Mouse (Mus musculus): Measurements from ENCODE around the gene Gm20518. TPM values are rescaled to one million over a fixed set of nuclear protein-coding genes. Genes with fewer than 3 reads are reported as not detected.
A peak's percentile ranks its signal among the peaks of the same experiment; 100 is the strongest.

The Gm20518 gene
- total RNA-seq, 1 experiment: 0.22 TPM

DNA sequence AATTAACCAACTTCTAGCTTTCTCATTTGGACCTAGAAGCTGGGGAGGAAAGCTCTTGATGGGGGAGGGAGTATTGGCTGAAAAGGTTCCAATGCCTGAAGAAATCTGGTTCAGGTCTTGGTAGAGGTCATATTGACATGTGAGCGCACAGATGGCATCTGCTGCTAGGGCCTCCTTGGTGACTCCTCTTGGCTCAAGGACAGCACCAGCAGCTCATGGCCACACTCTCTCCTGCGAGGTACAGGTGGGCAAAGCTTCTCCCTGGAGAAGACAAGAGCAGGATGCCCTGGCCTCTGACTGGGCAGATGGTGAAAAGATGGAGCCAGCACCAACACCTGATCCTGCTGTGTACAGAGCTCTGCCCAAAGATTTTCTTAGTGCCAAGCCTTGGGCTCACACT is 65.0 kb downstream of the Gm20518 start:
- H3K9me3 ChIP-seq (ENCODE audit: control insufficient read depth, insufficient read depth, low read depth, low read length): no peaks in the 10 kb centered on the region
- H3K36me3 ChIP-seq (ENCODE audit: control insufficient read depth, insufficient read depth, low read length, poor library complexity, severe bottlenecking): no peaks in the 10 kb centered on the region
- no peak for DNase-seq (ENCODE audit: low read depth, low spot score)
- no peak overlapping the region for H3K27ac ChIP-seq (ENCODE audit: insufficient read depth, low read depth, low read length, poor library complexity, severe bottlenecking)
- in situ Hi-C loops (cut with MboI; ENCODE audit: low sequenced_read_pairs in 2 of 2, unreplicated experiment in 2 of 2): no loop called here
- H3K4me3 ChIP-seq (ENCODE audit: insufficient read depth in 1 of 2, low read depth in 1 of 2, low read length in 2 of 2, poor library complexity in 1 of 2, severe bottlenecking in 1 of 2): no peak overlapping the region
- no peak for TF ChIP-seq MAFK (IDR thresholded peaks at IDR 0.05; ENCODE audit: insufficient read depth, low read depth, low read length)
- no peak for TF ChIP-seq CHD2 (IDR thresholded peaks at IDR 0.05; ENCODE audit: low read depth, low read length)
- TF ChIP-seq ZC3H11A (IDR thresholded peaks at IDR 0.05; ENCODE audit: borderline replicate concordance, low read depth, low read length): no peak
- no peak for TF ChIP-seq HCFC1 (IDR thresholded peaks at IDR 0.05; ENCODE audit: borderline replicate concordance, insufficient read depth, low read length)
- TF ChIP-seq ZNF384 (IDR thresholded peaks at IDR 0.05; ENCODE audit: low read depth, low read length): no peak
- H3K4me1 ChIP-seq (ENCODE audit: control insufficient read depth in 2 of 2, insufficient read depth in 2 of 2, low read length in 2 of 2, poor library complexity in 1 of 2): peaks cover 0 to 2% of the 10 kb centered on the region in 2 experiments; a peak in 1 of 4 replicates
- H3K9ac ChIP-seq (ENCODE audit: insufficient read depth, low read depth, low read length, poor library complexity, severe bottlenecking): no peak overlapping the region

DNA sequence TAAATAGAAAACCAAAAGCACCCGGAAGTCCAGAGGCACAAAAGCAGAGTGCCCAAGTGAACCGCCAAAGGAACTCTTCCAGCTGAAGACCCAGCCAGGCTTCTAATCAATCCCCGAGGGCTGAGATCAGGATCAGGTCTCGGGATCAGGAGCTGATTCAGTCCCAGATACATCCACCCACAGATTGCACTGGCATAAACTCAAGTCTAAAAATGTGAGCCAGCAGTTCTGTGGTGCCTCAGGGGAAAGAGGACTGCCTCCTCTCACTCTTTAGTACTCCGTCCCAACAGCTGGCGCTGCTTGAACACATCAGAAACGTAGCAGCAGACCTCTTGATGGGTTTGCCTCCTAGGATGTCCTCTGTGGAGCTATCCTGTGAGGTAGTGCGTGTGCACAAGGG is 74.9 kb downstream of the Gm20518 start:
- in situ Hi-C loops (cut with MboI; ENCODE audit: low sequenced_read_pairs in 2 of 2, unreplicated experiment in 2 of 2): loop anchor here in 1 of 2 experiments (25.0 kb wide), 1 partner anchor 796 kb away; the partner anchor contains the start of gene Gp1bb
- TF ChIP-seq ZNF384 (IDR thresholded peaks at IDR 0.05; ENCODE audit: low read depth, low read length) (no peak), HCFC1 (IDR thresholded peaks at IDR 0.05; ENCODE audit: borderline replicate concordance, insufficient read depth, low read length) (no peak), MAFK (IDR thresholded peaks at IDR 0.05; ENCODE audit: insufficient read depth, low read depth, low read length) (no peak)
- no peak overlapping the region for H3K4me3 ChIP-seq (ENCODE audit: insufficient read depth in 1 of 2, low read depth in 1 of 2, low read length in 2 of 2, poor library complexity in 1 of 2, severe bottlenecking in 1 of 2)
- no peak for DNase-seq (ENCODE audit: low read depth, low spot score)
- no peak overlapping the region for H3K9ac ChIP-seq (ENCODE audit: insufficient read depth, low read depth, low read length, poor library complexity, severe bottlenecking)
- no peaks in the 10 kb centered on the region for H3K9me3 ChIP-seq (ENCODE audit: control insufficient read depth, insufficient read depth, low read depth, low read length)
- peaks cover 0 to 2% of the 10 kb centered on the region in 2 experiments; a peak in 1 of 4 replicates for H3K4me1 ChIP-seq (ENCODE audit: control insufficient read depth in 2 of 2, insufficient read depth in 2 of 2, low read length in 2 of 2, poor library complexity in 1 of 2)
- H3K36me3 ChIP-seq (ENCODE audit: control insufficient read depth, insufficient read depth, low read length, poor library complexity, severe bottlenecking): no peaks in the 10 kb centered on the region
- H3K27ac ChIP-seq (ENCODE audit: insufficient read depth, low read depth, low read length, poor library complexity, severe bottlenecking): no peak overlapping the region

DNA sequence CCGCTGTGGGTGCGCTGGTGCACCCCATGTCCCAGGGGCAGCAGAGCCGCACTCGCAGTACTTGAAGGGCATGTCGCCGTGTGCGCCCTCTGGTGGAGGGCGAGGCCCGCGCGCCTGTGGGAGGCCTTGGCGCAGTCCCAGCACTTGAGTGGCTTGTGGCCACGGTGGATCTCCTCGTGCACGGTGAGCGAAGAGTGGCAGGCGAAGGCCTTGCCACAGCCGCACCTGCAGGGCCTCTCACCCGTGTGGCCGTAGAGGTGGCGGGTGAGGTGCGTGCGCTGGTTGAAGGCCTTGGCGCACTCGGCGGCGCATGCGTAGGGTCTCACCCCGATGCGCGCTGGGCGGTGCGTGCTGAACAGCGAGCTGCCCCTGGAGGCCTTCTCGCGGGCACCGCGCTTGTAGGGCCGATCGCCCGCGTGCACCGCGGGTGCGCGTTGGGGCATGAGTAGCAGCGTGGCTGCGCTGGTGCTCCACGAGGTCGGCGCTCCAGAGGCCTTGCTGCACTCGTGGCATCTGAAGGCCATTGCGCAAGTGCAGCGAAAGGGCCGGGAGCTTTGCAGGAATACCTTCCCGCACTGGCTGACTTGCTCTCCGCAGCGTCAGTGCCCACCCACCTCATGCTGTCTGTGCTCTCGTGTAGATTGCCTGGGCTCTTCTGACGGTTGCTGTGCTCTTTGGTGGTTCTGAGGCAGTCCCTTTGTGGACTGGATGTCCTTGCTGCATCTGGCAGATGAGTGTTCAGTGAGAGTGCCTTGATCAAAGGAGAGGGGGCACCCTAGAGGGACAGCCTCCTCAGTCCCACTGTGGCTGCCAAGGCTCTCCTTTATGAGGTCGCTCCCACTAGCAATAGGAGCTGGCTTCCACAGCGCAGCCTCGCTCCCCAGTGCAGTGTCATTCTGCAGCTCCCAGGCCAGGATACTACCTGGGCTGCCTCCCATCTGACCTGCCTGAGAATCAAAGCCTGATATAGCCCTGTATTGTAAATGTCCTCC is 75.8 kb downstream of the Gm20518 start:
- H3K9ac ChIP-seq (ENCODE audit: insufficient read depth, low read depth, low read length, poor library complexity, severe bottlenecking): peak overlapping the region; percentile 62
- H3K27ac ChIP-seq (ENCODE audit: insufficient read depth, low read depth, low read length, poor library complexity, severe bottlenecking): no peak overlapping the region
- H3K4me3 ChIP-seq (ENCODE audit: insufficient read depth in 1 of 2, low read depth in 1 of 2, low read length in 2 of 2, poor library complexity in 1 of 2, severe bottlenecking in 1 of 2): peak overlapping the region; percentile 32 to 64; a peak in 3 of 4 replicates

DNA sequence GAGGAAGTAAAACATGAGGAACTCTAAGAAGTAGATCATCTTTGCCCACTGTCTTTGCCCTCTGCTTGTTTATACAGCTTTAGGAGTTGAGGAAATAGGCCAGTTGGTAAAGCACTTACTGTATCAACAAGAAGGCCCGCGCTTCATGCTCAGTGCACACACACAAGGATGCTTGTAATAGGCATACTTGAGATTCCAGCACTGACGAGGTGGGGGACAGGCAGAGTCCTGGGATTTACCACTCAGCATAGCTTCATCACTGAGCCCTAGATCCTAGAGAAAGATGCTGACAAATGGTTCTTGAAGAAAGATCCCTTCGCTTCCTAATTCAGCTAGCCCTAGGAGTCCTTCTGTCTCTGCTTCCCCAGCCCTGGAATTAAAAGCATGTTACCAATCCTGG is 78.3 kb downstream of the Gm20518 start:
- Histone ChIP-seq H3K4me1 (ENCODE audit: control insufficient read depth in 2 of 2, insufficient read depth in 2 of 2, low read length in 2 of 2, poor library complexity in 1 of 2) (peaks cover 0 to 2% of the 10 kb centered on the region in 2 experiments; a peak in 1 of 4 replicates), H3K9ac (ENCODE audit: insufficient read depth, low read depth, low read length, poor library complexity, severe bottlenecking) (no peak overlapping the region), H3K36me3 (ENCODE audit: control insufficient read depth, insufficient read depth, low read length, poor library complexity, severe bottlenecking) (no peaks in the 10 kb centered on the region), H3K27ac (ENCODE audit: insufficient read depth, low read depth, low read length, poor library complexity, severe bottlenecking) (no peak overlapping the region), H3K9me3 (ENCODE audit: control insufficient read depth, insufficient read depth, low read depth, low read length) (no peaks in the 10 kb centered on the region), H3K4me3 (ENCODE audit: insufficient read depth in 1 of 2, low read depth in 1 of 2, low read length in 2 of 2, poor library complexity in 1 of 2, severe bottlenecking in 1 of 2) (no peak overlapping the region)
- TF ChIP-seq CHD2 (IDR thresholded peaks at IDR 0.05; ENCODE audit: low read depth, low read length) (no peak), HCFC1 (IDR thresholded peaks at IDR 0.05; ENCODE audit: borderline replicate concordance, insufficient read depth, low read length) (no peak), ZNF384 (IDR thresholded peaks at IDR 0.05; ENCODE audit: low read depth, low read length) (no peak), ZC3H11A (IDR thresholded peaks at IDR 0.05; ENCODE audit: borderline replicate concordance, low read depth, low read length) (no peak)
- DNase-seq (ENCODE audit: low read depth, low spot score): no peak
- in situ Hi-C loops (cut with MboI; ENCODE audit: low sequenced_read_pairs in 2 of 2, unreplicated experiment in 2 of 2): loop anchor here in 1 of 2 experiments (25.0 kb wide), 1 partner anchor 799 kb away; the partner anchor contains the start of gene Gp1bb

More for the DNA sequence above, 75.8 kb downstream of the Gm20518 start:
- Histone ChIP-seq H3K36me3 (ENCODE audit: control insufficient read depth, insufficient read depth, low read length, poor library complexity, severe bottlenecking) (no peaks in the 10 kb centered on the region), H3K9me3 (ENCODE audit: control insufficient read depth, insufficient read depth, low read depth, low read length) (no peaks in the 10 kb centered on the region), H3K4me1 (ENCODE audit: control insufficient read depth in 2 of 2, insufficient read depth in 2 of 2, low read length in 2 of 2, poor library complexity in 1 of 2) (peaks cover 0 to 2% of the 10 kb centered on the region in 2 experiments; a peak in 1 of 4 replicates)
- in situ Hi-C loops (cut with MboI; ENCODE audit: low sequenced_read_pairs in 2 of 2, unreplicated experiment in 2 of 2): loop anchor here in 1 of 2 experiments (25.0 kb wide), 1 partner anchor 797 kb away; the partner anchor contains the start of gene Gp1bb
- no peak for TF ChIP-seq ZC3H11A (IDR thresholded peaks at IDR 0.05; ENCODE audit: borderline replicate concordance, low read depth, low read length)
- peak; percentile 52; the same call in 1 of the 2 replicates for TF ChIP-seq HCFC1 (IDR thresholded peaks at IDR 0.05; ENCODE audit: borderline replicate concordance, insufficient read depth, low read length)
- TF ChIP-seq MAFK (IDR thresholded peaks at IDR 0.05; ENCODE audit: insufficient read depth, low read depth, low read length): no peak
- DNase-seq (ENCODE audit: low read depth, low spot score): peak; percentile 73

Data from ES-E14 (cell line).